Mouse (Mus musculus) CH12.LX (cell line): ENCODE results near the gene Igfbp2.

Experiments used
- CHD2 ChIP-seq: IDR thresholded peaks from 2 replicates; pipeline ENCODE4 v1.6.1; 2011; ENCODE audit warnings: low read length, improper control_type of control experiment
- EP300 ChIP-seq: IDR thresholded peaks from 2 replicates; pipeline ENCODE4 v1.6.1; 2011; ENCODE audit warnings: low read length, improper control_type of control experiment
- POLR2AphosphoS2 ChIP-seq: IDR thresholded peaks from 2 replicates; pipeline ENCODE4 v1.6.1; 2011; ENCODE audit warnings: low read depth, low read length, improper control_type of control experiment
- TBP ChIP-seq: conservative IDR thresholded peaks from 2 replicates; pipeline ENCODE4 v1.6.1; 2011; ENCODE audit warnings: low read depth, low read length, improper control_type of control experiment
- USF1 ChIP-seq: IDR thresholded peaks from 2 replicates; pipeline ENCODE4 v1.6.1; 2014; ENCODE audit warnings: low read depth, mild to moderate bottlenecking, inconsistent platforms, low read length, improper control_type of control experiment

- TF ChIP-seq EP300, result no peak
- no peak for TF ChIP-seq POLR2AphosphoS2
- no peak for TF ChIP-seq USF1
- no peak for TF ChIP-seq TBP
- TF ChIP-seq CHD2, result no peak
These were observed 25.9 kb upstream of the Igfbp2 start for GRCm38 (mm10) chr1:72798441-72798840.
